Mouse (Mus musculus) liver, postnatal 0 days (tissue): ENCODE results near the gene Crp.

Experiments used
- CTCF ChIP-seq: sonication (generic); IDR thresholded peaks from 2 replicates; pipeline ENCODE4 v1.5.1; 2016; ENCODE audit warnings: antibody characterized with exemption, low read depth
- EP300 ChIP-seq: IDR thresholded peaks from 2 replicates; pipeline ENCODE4 v1.6.1; 2016; ENCODE audit warnings: antibody characterized with exemption, low read depth, mild to moderate bottlenecking

GRCm38 (mm10) chr1:172875265-172875664 lies 177.4 kb downstream of the Crp start:
- no peak for TF ChIP-seq CTCF
- TF ChIP-seq EP300: no peak
